Mouse (Mus musculus): Measurements from ENCODE around the gene Has3.

DNA sequence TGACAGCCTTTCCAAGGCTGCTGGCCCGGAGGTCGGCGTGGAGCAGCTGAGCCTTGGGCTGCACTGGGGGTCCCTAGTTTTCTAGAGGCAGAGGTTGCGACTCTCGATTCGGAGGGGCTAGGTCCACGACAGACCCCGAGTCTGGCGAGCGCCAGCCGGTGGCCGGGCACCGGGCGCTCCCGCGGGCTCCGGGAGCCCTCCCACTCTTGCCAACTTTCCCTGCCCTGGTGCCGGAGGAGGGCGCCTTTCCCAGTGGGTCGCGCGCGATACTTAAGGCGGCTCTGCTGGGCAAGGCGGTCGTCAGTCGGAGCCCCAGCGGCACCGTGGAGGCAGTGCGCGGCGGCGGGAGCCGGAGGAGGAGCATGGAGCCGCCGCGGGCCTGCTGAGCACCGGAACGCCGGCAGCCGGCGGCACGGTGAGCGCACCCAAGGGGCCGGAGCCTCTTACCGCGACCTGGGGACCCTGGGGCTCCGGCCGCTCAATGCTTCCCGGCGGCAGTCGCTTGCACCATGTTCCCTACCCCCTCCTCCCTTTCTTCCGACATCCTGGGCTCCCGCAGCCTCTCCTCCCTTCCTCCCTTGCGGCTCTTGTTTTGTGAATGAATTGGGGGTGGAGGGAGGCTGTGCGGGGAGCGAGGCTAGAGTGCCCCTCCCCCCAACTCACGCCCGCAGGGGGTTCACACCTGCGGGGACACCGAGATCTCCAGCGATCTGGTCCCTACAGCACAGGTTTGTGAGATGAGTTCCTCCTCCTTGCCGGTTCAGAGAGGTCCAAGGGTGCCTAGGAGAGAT lies 690 bp downstream of the Has3 start:
- TF ChIP-seq CTCF (IDR thresholded peaks at IDR 0.05; ENCODE audit: low read depth) (peak; percentile 24), EP300 (IDR thresholded peaks at IDR 0.05; ENCODE audit: low read depth) (no peak)

Measured in heart, postnatal 0 days (tissue).